Mouse (Mus musculus) retina, embryonic 14.5 days (tissue): ENCODE measurements around the gene Slc39a9.

Source experiments
- DNase-seq: peaks from one replicate; pipeline ENCODE4 v3.0.0-alpha.2; 2015; ENCODE audit warnings: low spot score

Gene Slc39a9

DNA sequence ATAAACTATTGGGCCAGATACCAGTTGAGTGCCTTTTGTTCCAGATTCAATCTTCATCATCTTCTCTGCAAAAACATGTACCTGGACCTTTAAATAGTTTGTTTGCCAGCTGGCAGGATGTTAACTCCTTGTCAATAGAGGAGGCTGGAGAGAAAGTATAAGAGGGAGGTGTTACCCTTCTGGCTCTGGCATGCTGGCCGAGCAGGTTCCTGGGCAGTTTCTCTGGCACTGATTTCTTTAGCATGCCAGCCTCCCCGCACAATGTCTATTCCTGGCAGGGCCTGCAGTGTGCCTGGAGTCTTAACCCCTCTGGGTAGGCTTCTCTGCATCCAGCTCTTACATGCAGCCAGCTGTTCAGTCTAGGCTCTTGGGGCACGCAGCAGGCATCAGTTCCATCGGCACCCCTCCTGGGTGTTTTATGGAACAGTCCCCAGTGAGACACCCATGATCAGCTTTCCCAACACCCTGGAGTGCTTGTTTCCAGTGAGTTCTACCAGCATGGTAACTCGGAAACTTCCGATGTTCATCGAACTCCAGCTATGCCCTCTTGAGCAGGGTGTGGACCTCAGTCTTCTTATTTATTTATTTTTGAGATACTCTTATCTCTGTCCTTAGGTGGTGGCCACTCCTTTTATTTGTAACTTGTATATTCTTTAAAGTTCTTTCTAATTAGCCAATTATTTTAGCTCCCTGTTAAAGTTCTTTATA, 10.4 kb downstream of the Slc39a9 start:
- DNase-seq: no peak

DNA sequence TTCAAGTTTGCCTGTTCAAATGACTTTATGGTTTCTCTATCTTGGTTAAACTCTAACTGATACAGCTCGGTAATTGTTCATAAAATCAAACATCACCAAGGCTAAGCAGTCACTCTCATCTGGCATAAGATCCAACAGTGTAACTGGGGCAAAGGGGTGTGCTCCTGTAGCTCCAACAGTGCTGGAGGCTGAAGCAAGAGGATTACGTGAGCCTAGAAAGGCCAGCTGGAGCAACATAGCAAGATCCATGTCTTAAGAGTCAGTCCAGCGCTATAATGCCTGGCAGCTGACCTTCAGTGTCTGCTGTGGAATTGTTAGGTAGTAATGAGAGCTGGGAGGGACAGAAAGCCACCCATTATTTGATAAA, 11.0 kb downstream of the Slc39a9 start:
- no peak for DNase-seq

- DNase-seq: no peak
These were observed 15.0 kb downstream of the Slc39a9 start for GRCm38 (mm10) chr12:80658661-80659060.

DNA sequence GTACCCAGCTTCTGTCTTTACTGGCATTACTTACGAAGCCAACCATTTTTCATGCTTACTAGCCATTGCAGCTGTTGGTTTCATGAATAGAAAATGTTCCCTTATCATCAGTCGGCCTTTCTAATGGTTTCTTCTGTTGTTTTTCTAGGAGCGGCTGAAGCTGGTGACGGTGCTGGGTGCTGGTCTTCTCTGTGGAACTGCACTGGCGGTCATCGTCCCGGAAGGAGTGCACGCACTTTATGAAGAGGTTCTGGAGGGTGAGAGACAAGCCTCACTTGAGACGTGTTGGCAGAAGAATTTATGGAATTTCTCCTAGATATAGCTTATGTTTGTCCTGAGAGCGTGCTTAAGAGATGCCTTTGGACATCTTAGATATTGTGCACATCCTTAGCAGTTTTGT, 18.6 kb downstream of the Slc39a9 start:
- DNase-seq: no peak

GRCm38 (mm10) chr12:80663935-80664334, 20.3 kb downstream of the Slc39a9 start:
- DNase-seq: no peak

DNA sequence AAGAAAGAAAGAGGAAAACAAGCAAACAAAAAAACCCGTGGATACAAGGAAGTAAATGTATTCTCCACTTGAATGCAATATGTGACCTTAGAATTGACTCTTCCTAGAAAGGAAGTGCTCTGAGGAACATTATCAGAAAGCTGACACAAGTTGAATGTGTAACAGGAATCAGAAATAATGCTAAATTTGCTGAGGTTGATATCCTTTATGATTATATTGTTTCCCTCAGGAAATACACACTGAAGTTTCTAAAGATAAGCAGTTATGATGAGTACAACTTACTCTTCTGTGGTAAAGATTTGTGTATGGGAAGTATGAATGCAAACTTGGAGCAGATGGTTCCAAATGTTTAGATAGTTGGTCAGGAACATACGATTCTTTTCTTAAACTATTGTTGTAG, 24.7 kb downstream of the Slc39a9 start:
- no peak for DNase-seq

GRCm38 (mm10) chr12:80673170-80673569, 29.5 kb downstream of the Slc39a9 start:
- DNase-seq: peak; percentile 77

DNA sequence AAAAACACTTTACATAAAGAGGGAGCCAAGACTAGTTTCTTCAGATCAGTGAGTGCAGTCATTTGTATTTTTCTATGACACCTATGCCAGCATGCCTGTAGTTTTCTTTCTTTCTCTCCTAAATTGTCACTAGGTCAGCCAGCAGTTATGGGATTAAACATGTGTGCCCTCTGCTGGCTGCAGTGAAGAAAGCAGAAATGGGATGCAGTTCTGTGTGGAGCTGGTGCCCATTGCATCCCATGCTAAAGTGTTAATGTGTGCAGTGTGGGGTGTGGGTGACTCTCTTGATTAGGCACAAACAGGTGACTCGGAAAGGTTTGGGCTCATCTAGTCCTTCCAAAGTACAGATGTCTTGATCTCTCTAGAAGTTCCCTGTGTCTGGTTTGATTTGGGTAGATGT, 37.7 kb downstream of the Slc39a9 start:
- peak; percentile 70 for DNase-seq

DNA sequence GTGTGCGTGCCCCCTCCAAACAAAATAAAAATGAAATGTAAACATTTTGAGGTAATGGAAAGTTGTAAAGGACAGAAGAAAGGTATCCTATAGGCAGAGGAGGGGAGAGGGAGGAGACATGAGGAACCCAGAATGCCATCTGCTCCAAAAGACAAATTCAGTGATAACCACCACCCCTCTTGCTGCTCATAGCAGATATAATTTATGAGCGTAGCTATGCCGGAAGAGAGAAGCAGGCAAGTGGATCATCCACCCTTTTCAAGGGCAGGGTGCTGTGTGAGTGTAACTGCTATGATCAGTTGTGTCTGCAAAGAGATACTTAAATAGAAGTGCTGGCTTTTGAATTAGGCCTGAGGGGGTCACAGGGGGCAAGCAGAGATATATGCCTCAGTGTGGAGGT, 39.9 kb downstream of the Slc39a9 start:
- no peak for DNase-seq

DNA sequence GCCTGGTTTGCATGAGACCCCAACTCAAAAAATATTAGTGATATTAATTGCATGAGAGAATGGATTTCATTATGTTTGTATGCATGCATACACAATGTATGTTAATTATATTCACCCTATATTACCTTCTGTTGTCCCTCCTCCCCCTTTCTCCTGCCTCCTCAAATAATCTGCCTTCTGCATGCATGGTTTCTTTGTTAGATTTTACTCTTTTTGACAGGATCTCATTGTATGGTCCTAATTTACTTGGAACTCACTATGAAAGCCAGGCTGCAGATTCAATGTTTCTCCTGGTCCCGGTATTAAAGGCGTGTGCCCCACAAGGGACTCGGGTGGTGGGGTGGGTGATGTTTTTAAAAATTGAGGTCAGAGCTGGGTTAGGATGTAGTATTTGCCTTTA, 40.6 kb downstream of the Slc39a9 start:
- peak; percentile 63 for DNase-seq

DNA sequence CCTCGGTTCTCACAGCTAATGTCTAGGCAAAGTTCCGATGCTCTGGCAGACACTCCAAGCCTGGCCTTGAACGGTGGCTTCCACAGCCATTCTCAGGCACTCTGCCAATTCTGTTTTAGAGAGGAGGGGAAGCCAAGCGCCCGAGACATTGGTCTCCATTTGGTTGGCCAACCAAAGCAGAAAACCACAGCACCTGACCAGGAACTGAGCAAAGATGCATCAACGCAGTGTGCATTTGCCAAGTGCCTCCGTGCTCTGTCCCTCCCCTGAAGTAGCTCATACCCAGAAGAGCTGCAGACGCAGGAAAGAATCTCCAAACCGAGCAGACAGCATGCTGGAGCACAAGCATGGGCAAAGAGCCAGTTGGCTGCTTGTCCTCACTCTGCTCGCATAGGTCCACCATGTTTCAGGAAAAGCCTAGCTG, 44.1 kb downstream of the Slc39a9 start:
- DNase-seq: no peak

- DNase-seq: peak; percentile 36
These were observed 46.0 kb downstream of the Slc39a9 start for GRCm38 (mm10) chr12:80689696-80690095.

GRCm38 (mm10) chr12:80691671-80692091, 48.0 kb downstream of the Slc39a9 start:
- no peak for DNase-seq

DNA sequence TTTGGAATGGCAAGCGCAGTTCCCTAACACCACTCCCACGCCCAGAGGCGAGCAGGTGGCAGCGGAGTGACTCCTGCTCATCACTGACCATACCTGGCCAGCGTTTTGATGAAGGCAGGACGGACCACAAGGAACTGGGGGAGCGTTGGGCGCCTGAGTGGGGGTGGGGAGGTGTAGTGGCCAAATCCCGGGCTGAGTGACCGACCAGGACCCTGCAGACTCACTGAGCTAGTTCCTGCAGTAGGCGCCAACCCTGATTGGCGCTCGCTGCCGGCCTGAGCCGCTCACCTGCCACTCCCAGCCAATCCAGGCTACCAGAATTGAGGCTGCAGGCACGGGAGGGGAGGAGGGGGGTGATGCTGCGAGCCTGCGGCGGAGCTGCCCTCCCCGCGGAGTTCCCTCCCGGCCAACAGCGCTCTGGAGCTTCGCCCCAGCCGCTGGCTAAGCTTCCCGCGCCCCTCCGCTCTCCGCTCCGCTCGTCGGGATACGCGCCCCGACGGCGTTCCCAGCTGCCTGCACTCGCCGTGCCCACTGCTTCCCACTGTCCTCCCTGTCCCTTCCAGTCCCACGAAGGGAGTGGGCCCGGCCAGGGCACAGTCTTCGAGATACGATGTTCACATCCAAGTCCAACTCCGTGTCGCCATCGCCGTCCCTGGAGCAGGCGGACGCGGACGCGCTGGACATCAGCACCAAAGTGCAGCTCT, 48.7 kb downstream of the Slc39a9 start, which contains the start of gene Plekhd1:
TSS of gene Plekhd1 (plus strand) at position 323 of the 704 bp plus-strand sequence.
- peak; percentile 68 for DNase-seq

DNA sequence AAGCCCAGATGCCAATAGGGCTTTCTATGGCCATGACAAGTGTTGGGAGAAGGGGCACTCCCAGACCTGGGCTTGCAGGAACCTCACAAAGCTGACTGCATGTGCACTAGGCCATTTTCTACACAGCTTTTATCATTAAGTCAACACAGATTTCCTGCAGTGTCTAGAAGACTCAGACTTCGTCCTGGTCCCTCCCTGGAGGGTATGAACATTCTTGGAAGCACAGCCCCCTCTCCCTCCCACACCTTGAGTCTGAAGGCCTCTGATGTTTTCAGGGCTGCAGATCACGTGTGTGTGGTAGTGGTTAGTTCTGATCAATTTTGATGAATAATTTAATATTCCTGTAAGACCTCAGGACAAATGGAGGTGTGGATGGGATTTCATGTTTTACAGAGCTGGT, 50.0 kb downstream of the Slc39a9 start:
- peak; percentile 45 for DNase-seq

- DNase-seq: no peak
These were observed 51.3 kb downstream of the Slc39a9 start for GRCm38 (mm10) chr12:80695004-80695403.

GRCm38 (mm10) chr12:80698526-80699143, 55.0 kb downstream of the Slc39a9 start:
- no peak for DNase-seq

DNA sequence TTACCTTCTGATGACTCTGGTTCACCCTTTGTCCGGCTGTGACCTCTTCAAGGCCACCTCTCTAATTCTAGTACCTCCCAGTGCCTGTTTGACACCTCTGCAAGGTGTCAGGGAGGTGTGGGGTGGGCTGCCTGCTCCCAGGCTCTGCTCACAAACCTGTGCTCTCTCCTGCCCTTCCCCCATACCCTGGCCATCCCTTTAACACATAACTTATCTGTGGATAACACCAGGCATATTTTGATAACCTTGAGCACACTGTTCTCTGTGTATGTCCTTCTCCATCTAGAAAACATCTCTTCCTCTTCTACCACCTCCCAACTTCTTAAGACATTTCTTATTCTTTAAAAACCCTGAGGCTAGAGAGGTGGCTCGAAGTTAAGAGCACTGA, 55.5 kb downstream of the Slc39a9 start:
- DNase-seq: no peak

DNA sequence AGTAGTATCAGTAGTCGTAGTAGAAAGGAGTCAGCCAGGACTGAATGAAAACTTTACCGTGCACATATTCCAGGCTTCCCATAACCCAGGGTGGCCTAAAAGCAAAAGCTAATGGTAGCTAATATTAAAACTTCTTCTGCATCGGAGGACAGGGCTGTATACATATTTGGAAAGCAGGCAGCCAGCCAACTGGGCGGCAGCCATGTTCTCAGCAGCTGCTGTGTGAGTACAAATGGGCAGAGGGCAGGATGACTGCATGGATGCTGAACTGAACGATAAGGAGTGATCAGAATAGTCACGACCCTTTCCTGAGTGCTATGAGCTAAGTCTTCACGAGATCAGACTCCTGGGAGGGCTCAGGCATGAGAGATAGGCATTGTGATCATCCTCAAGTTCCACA, 57.6 kb downstream of the Slc39a9 start:
- DNase-seq: no peak

- no peak for DNase-seq
These were observed 62.7 kb downstream of the Slc39a9 start for GRCm38 (mm10) chr12:80706208-80706914.

DNA sequence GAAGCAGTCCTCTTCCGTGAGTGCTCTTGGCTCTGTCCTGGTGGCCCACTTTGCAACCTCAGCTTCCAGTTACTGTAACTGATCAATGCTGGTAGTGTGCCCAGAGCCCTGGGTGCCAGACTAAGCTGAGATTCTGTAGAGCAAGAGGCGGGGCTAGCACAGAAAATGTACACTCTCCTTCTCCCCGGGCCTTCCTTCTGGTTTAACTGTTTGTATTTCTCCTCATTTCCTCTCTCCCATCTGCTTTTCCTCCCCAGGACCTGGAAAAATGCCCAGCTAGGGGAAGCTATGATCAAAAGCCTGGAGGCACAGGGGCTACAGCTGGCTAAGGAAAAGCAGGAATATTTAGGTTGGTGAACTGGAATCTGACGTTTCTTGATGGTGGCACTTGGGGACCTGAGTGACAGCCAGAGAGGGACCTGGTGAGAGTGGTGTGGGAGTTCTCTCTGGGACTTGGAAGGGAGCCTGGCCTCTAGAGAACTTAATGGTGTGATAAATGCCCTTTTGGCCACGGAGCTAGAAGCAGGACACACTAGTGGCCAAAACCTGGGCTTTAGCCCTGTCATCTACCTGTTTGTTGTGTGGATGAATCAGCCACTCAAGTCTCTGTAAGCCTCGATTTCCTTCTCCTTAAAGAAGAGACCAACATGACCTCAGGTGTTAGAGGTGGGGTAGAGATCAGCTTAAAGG, 63.4 kb downstream of the Slc39a9 start:
- no peak for DNase-seq

GRCm38 (mm10) chr12:80715915-80716314, 72.2 kb downstream of the Slc39a9 start:
- no peak for DNase-seq
